Mouse (Mus musculus) heart, embryonic 16.5 days (tissue): Measurements from ENCODE around the gene Btg1. TPM values are rescaled to one million over a fixed set of nuclear protein-coding genes. Genes with fewer than 3 reads are reported as not detected.

Source experiments
- ATAC-seq: fragments of 200-750 bp; cut with Nextera tagmentation; replicated peaks from 2 replicates; pipeline ENCODE4 v1.8.0; 2017; ENCODE audit warnings: moderate number of reproducible peaks; ENCODE audit not compliant: insufficient read depth, low FRiP score; ENCODE audit errors: extremely low read depth
- H3K27ac ChIP-seq: fragments of 300-500 bp; sonication (generic); 2 replicates; pipeline ENCODE4 v1.5.1; 2014; ENCODE audit warnings: mild to moderate bottlenecking, low read length, control low read depth, moderate library complexity
- H3K27me3 ChIP-seq: fragments of 300-500 bp; sonication (generic); 2 replicates; pipeline ENCODE4 v1.6.1; 2014; ENCODE audit warnings: low read length, mixed read lengths; ENCODE audit not compliant: control insufficient read depth, insufficient read depth
- H3K36me3 ChIP-seq: fragments of 300-500 bp; sonication (generic); 2 replicates; pipeline ENCODE4 v1.6.1; 2014; ENCODE audit not compliant: control insufficient read depth, insufficient read depth
- H3K4me1 ChIP-seq: fragments of 300-500 bp; sonication (generic); 2 replicates; pipeline ENCODE4 v1.6.1; 2014; ENCODE audit warnings: low read length, mixed read lengths; ENCODE audit not compliant: control insufficient read depth, insufficient read depth
- H3K4me2 ChIP-seq: fragments of 300-500 bp; sonication (generic); 2 replicates; pipeline ENCODE4 v1.6.1; 2014; ENCODE audit warnings: low read depth, mild to moderate bottlenecking, control low read depth, low read length
- H3K4me3 ChIP-seq: fragments of 300-500 bp; sonication (generic); 2 replicates; pipeline ENCODE4 v1.5.1; 2014; ENCODE audit warnings: mild to moderate bottlenecking, control low read depth, low read length
- H3K9ac ChIP-seq: fragments of 300-500 bp; sonication (generic); 2 replicates; pipeline ENCODE4 v1.6.1; 2014; ENCODE audit warnings: low read length, control low read depth
- H3K9me3 ChIP-seq: fragments of 300-500 bp; sonication (generic); replicated peaks from 2 replicates; pipeline ENCODE4 v1.6.1; 2016; ENCODE audit warnings: low read length; ENCODE audit not compliant: control insufficient read depth
- WGBS: fragments of 180-500 bp; shearing (Covaris S2); extraction: QIAGEN DNeasy Blood & Tissue Kit; methylation state at CpG from one replicate; pipeline ENCODE4 v1.1.7; 2014; 5-methylcytosine and 5-hydroxymethylcytosine counted together
- polyA plus RNA-seq: library from polyadenylated mRNA; unstranded; fragments of >200 nt; fragmentation: Nextera tagmentation; extraction: Ambion mirVana; gene quantifications from 2 replicates; pipeline ENCODE4 v1.2.1, GENCODE M21; 2015

Btg1 gene
- polyA plus RNA-seq, 1 experiment from 2014 or later = 56.9 TPM

- WGBS = 70% methylated on average over 3 of the region's 3 CpGs
- no peaks in the 10 kb centered on the region for H3K4me1 ChIP-seq
- no peak overlapping the region for H3K4me2 ChIP-seq
These were observed 14.5 kb upstream of the Btg1 start for GRCm38 (mm10) chr10:96602339-96602738.

DNA sequence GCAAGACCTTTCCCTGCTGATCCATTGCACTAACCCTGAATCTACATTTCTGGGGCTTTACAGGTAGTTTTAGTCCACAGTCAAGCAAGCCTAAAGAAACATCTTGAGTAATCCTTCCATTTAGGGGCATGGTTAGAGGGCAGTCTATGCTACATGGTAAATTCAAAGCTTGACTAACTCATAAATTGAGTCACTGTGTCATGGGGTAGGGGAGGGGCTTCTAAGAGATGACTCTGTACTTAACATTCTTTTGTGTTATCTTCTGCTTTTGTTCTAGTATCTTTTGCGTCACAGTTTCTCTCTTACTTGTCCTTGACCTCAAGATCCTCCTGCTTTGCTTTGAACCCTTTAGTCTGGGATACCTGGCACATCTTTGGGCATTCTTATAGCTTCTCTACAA lies 11.6 kb upstream of the Btg1 start:
- H3K9me3 ChIP-seq = no peaks in the 10 kb centered on the region
- no peaks in the 10 kb centered on the region for H3K27me3 ChIP-seq
- 57% methylated on average over 1 of the region's 1 CpGs for WGBS
- ATAC-seq = no peak
- no peak overlapping the region for H3K9ac ChIP-seq
- H3K27ac ChIP-seq = no peak overlapping the region
- no peaks in the 10 kb centered on the region for H3K36me3 ChIP-seq
- H3K4me1 ChIP-seq = no peaks in the 10 kb centered on the region
- no peak overlapping the region for H3K4me2 ChIP-seq
- H3K4me3 ChIP-seq = no peak overlapping the region

More at GRCm38 (mm10) chr10:96602339-96602738, 14.5 kb upstream of the Btg1 start:
- Histone ChIP-seq H3K36me3 (no peaks in the 10 kb centered on the region), H3K27me3 (no peaks in the 10 kb centered on the region), H3K9ac (no peak overlapping the region), H3K4me3 (no peak overlapping the region), H3K9me3 (no peaks in the 10 kb centered on the region), H3K27ac (no peak overlapping the region)
- ATAC-seq = no peak

GRCm38 (mm10) chr10:96605856-96606255 lies 10.9 kb upstream of the Btg1 start:
- WGBS = 82% methylated on average over 2 of the region's 2 CpGs
- Histone ChIP-seq H3K9me3 (no peaks in the 10 kb centered on the region), H3K4me1 (no peaks in the 10 kb centered on the region), H3K9ac (no peak overlapping the region), H3K27me3 (no peaks in the 10 kb centered on the region), H3K27ac (no peak overlapping the region), H3K36me3 (no peaks in the 10 kb centered on the region), H3K4me3 (no peak overlapping the region), H3K4me2 (no peak overlapping the region)
- no peak for ATAC-seq

DNA sequence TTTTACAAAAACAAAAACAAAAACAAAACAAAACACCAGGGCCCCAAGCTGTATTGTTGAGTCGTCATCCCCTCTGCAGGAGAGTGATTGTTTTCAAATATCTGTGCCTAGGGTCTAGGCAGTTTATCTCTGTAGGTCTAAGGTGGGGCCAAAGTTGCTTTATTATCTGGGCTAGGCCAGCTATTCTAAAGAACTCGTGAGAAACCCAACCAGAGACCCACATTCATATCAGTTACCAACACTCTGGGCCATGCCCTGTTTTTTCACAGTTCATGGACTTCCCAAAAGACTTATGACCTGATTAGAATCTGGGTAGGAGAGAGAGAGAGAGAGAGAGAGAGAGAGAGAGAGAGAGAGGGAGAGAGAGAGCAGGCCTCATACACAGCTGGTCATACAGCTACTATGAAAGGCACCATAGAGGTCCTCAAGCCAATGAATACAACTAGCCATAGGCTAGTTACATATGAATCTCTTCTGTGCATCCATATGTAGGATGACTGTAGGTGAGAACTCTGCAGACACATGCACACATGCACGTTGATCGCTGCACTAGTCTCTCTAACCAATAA lies 9.1 kb upstream of the Btg1 start:
- Histone ChIP-seq H3K27ac (no peak overlapping the region), H3K36me3 (no peaks in the 10 kb centered on the region), H3K9ac (no peak overlapping the region), H3K27me3 (no peaks in the 10 kb centered on the region), H3K4me2 (no peak overlapping the region), H3K4me1 (no peaks in the 10 kb centered on the region), H3K9me3 (no peaks in the 10 kb centered on the region), H3K4me3 (no peak overlapping the region)
- WGBS = 78% methylated on average over 4 of the region's 4 CpGs
- no peak for ATAC-seq

DNA sequence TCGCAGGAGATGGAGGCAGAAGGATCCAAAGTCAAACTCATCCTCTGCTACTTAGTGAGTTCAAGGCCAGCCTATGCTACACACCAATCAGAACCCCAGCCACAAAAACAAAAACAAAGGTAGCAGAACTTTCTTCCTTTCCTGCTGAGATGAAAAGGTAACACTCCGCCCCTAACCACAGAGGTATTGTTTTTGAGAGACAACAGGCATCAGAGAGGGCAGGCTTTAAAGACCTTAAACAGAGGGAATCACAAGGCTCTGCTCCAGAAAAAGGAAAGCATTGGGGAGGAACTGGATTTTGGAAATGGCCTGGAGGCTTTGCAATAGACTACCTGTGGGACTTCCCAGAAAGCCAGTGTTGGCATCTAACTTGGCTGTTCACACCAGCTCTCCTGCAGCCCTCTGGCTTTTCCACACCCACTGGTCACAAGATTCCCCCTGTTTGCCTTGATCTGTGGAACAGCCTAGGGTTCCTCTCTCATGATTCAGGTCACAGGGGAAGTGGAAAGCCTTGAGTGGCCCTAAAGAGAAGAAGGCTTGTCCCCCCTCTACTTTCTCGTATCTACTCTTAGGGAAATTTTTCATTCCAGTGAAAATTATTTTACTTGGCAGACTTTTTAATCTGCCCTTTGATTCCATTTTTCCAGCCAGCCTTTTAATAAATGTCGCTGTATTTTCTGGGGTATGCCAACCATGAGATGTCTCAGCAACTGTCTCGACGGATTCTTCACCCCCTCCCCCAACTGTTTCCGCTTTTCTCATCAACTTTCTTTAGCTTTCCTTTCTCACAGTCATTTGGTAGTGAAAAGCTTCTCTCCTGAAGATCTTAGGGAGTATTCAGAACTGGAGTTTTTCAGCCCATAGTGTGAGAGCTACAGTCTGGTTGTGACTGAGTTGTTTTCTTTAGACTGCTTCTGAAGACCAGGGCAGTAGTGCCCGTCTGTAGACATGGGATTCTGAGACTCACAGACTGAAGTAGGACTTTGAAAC lies 7.2 kb upstream of the Btg1 start:
- no peak for ATAC-seq
- Histone ChIP-seq H3K9me3 (no peaks in the 10 kb centered on the region), H3K4me3 (no peak overlapping the region), H3K36me3 (no peaks in the 10 kb centered on the region), H3K27ac (no peak overlapping the region), H3K27me3 (no peaks in the 10 kb centered on the region), H3K9ac (no peak overlapping the region), H3K4me1 (no peaks in the 10 kb centered on the region), H3K4me2 (no peak overlapping the region)
- 76% methylated on average over 8 of the region's 8 CpGs for WGBS

GRCm38 (mm10) chr10:96616001-96616708 lies 651 bp upstream of the Btg1 start:
- peak overlapping the region; percentile 89 for H3K9ac ChIP-seq
- no peaks in the 10 kb centered on the region for H3K27me3 ChIP-seq
- peak overlapping the region; percentile 100 for H3K4me3 ChIP-seq
- H3K27ac ChIP-seq = peak overlapping the region; percentile 89
- H3K4me1 ChIP-seq = peaks cover 12% of the 10 kb centered on the region
- H3K4me2 ChIP-seq = peak overlapping the region; percentile 82
- H3K9me3 ChIP-seq = no peaks in the 10 kb centered on the region
- ATAC-seq = no peak
- peaks cover 8% of the 10 kb centered on the region for H3K36me3 ChIP-seq
- WGBS = under 1% methylated on average over 24 of the region's 24 CpGs

DNA sequence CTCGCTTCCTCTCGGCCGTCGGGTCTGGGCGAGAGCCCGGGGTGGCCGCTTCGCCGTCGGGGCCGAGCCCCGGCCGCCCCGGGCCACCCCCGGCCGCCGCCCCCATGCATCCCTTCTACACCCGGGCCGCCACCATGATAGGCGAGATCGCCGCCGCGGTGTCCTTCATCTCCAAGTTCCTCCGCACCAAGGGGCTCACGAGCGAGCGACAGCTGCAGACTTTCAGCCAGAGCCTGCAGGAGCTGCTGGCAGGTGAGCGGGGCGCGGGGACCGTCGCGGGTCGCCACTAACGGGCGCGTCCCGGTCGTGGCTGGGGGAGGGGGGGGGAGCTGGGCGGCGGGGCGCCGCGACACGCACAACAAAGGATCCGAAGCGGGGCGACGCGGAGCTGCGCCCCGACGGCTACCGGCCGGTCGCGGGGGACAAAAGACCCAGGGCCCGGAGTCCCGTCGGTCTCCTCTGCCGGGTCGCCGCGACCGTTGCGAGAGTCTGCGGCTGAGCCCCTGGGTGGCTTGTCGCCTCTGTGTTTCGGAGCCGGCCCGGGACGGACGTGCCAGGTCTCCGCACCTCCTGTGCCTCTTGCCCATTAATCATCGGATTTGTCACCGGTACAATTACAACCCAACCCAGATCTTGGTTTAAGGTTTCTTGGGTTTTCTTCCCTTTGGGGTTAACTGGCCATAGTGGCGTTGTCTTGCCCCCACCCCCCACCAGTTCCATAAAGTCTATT lies 580 bp downstream of the Btg1 start:
- peaks cover 14% of the 10 kb centered on the region for H3K36me3 ChIP-seq
- H3K4me2 ChIP-seq = peak overlapping the region; percentile 56
- WGBS = under 1% methylated on average over 78 of the region's 78 CpGs
- H3K9ac ChIP-seq = peak overlapping the region; percentile 100
- H3K4me1 ChIP-seq = peaks cover 22% of the 10 kb centered on the region
- H3K4me3 ChIP-seq = peak overlapping the region; percentile 100
- H3K9me3 ChIP-seq = no peaks in the 10 kb centered on the region
- ATAC-seq = peak; percentile 28
- H3K27me3 ChIP-seq = no peaks in the 10 kb centered on the region
- peak overlapping the region; percentile 97 for H3K27ac ChIP-seq

DNA sequence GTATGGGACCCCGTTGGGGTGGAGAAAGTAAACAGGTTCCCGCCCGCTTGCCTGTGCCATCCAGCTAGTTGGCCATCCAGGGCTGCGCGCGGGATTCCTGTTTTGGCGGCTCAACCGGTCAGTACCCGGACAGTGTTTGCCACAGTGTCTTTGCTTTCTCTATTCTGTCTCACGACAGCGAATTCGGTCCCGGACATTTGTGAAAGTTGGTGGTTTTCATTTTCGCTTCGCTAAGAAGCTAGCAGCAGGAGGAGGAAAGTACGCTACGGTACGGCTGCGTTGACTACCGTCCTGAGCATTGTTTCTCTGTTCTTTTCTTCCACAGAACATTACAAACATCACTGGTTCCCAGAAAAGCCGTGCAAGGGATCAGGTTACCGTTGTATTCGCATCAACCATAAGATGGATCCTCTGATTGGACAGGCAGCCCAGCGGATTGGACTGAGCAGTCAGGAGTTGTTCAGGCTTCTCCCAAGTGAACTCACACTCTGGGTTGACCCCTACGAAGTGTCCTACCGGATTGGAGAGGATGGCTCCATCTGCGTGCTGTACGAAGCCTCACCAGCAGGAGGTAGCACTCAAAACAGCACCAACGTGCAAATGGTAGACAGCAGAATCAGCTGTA lies 1.3 kb downstream of the Btg1 start:
- Histone ChIP-seq H3K36me3 (peaks cover 19% of the 10 kb centered on the region), H3K27ac (peak overlapping the region; percentile 97), H3K27me3 (no peaks in the 10 kb centered on the region), H3K4me3 (peak overlapping the region; percentile 100), H3K4me2 (peak overlapping the region; percentile 56), H3K4me1 (peaks cover 28% of the 10 kb centered on the region), H3K9ac (peak overlapping the region; percentile 100), H3K9me3 (no peaks in the 10 kb centered on the region)
- under 1% methylated on average over 29 of the region's 29 CpGs for WGBS
- peak; percentile 25 for ATAC-seq
